Mouse (Mus musculus) forebrain, embryonic 13.5 days (tissue): ENCODE results near the gene Ercc1. TPM values are rescaled to one million over a fixed set of nuclear protein-coding genes. Genes with fewer than 3 reads are reported as not detected.

ENCODE experiments used
- ATAC-seq: fragments of 200-750 bp; cut with Nextera tagmentation; 2 replicates; pipeline ENCODE4 v1.8.0; 2017
- H3K27ac ChIP-seq: fragments of 300-500 bp; sonication (generic); 2 replicates; pipeline ENCODE4 v1.5.1; 2015; ENCODE audit warnings: inconsistent platforms, mild to moderate bottlenecking, moderate library complexity
- H3K27me3 ChIP-seq: fragments of 300-500 bp; sonication (generic); 2 replicates; pipeline ENCODE4 v1.6.1; 2015; ENCODE audit warnings: mild to moderate bottlenecking, inconsistent platforms
- H3K36me3 ChIP-seq: fragments of 300-500 bp; sonication (generic); 2 replicates; pipeline ENCODE4 v1.6.1; 2015; ENCODE audit warnings: mild to moderate bottlenecking, inconsistent platforms; ENCODE audit not compliant: poor library complexity, severe bottlenecking
- H3K4me1 ChIP-seq: fragments of 300-500 bp; sonication (generic); 2 replicates; pipeline ENCODE4 v1.6.1; 2015; ENCODE audit warnings: inconsistent platforms
- H3K4me2 ChIP-seq: fragments of 300-500 bp; sonication (generic); 2 replicates; pipeline ENCODE4 v1.6.1; 2015; ENCODE audit warnings: inconsistent platforms, mild to moderate bottlenecking, moderate library complexity
- H3K4me3 ChIP-seq: fragments of 300-500 bp; sonication (generic); 2 replicates; pipeline ENCODE4 v1.5.1; 2015; ENCODE audit warnings: mild to moderate bottlenecking, inconsistent platforms
- H3K9ac ChIP-seq: fragments of 300-500 bp; sonication (generic); 2 replicates; pipeline ENCODE4 v1.6.1; 2015; ENCODE audit warnings: mild to moderate bottlenecking, inconsistent platforms
- H3K9me3 ChIP-seq: fragments of 300-500 bp; sonication (generic); replicated peaks from 2 replicates; pipeline ENCODE4 v1.6.1; 2016; ENCODE audit warnings: inconsistent platforms
- WGBS: fragments of 180-500 bp; shearing (Covaris S2); methylation state at CpG from one replicate; pipeline ENCODE4 v1.1.7; 2015; 5-methylcytosine and 5-hydroxymethylcytosine counted together
- polyA plus RNA-seq: library from polyadenylated mRNA; unstranded; fragments of >200 nt; fragmentation: Nextera tagmentation; extraction: Ambion mirVana; gene quantifications from 2 replicates; pipeline ENCODE4 v1.2.1, GENCODE M21; 2015

The Ercc1 gene
- polyA plus RNA-seq, 1 experiment from 2014 or later = 96.4 TPM

GRCm38 (mm10) chr7:19382166-19382541 lies 37.6 kb downstream of the Ercc1 start:
- Histone ChIP-seq H3K9ac (peak overlapping the region; percentile 93), H3K4me2 (peak overlapping the region; percentile 91), H3K36me3 (peaks cover 44% of the 10 kb centered on the region), H3K4me1 (peaks cover 19% of the 10 kb centered on the region), H3K27me3 (no peaks in the 10 kb centered on the region), H3K4me3 (peak overlapping the region; percentile 95), H3K27ac (peak overlapping the region; percentile 44; the same call in 1 of the 2 replicates), H3K9me3 (no peaks in the 10 kb centered on the region)
- ATAC-seq = peak; percentile 65
- WGBS = 0% methylated on average over 16 of the region's 37 CpGs

DNA sequence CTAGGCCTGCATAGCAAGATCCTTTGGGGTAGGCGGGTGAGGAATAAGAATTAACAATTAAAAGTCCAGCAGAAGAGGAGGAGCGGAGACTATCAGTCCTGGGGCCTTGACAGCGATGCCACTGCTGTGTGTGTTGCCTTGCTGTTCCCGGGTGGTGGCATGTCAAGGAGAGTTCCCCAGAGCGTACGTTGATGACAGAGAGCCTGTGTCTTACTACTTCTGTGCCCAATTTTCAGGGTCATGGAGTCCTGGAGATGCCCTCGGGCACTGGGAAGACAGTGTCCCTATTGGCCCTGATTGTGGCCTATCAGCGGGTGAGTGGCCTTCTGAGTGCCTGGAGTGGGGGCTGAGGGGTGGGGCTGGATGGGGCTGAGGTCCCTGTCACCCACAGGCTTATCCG lies 39.1 kb downstream of the Ercc1 start:
- H3K4me2 ChIP-seq = peak overlapping the region; percentile 91; the same call in 1 of the 2 replicates
- no peak for ATAC-seq
- no peaks in the 10 kb centered on the region for H3K9me3 ChIP-seq
- H3K27ac ChIP-seq = no peak overlapping the region
- H3K27me3 ChIP-seq = no peaks in the 10 kb centered on the region
- 92% methylated on average over 9 of the region's 9 CpGs for WGBS
- H3K36me3 ChIP-seq = peaks cover 51% of the 10 kb centered on the region
- H3K9ac ChIP-seq = peak overlapping the region; percentile 14; the same call in 1 of the 2 replicates
- no peak overlapping the region for H3K4me3 ChIP-seq
- H3K4me1 ChIP-seq = peaks cover 19% of the 10 kb centered on the region

DNA sequence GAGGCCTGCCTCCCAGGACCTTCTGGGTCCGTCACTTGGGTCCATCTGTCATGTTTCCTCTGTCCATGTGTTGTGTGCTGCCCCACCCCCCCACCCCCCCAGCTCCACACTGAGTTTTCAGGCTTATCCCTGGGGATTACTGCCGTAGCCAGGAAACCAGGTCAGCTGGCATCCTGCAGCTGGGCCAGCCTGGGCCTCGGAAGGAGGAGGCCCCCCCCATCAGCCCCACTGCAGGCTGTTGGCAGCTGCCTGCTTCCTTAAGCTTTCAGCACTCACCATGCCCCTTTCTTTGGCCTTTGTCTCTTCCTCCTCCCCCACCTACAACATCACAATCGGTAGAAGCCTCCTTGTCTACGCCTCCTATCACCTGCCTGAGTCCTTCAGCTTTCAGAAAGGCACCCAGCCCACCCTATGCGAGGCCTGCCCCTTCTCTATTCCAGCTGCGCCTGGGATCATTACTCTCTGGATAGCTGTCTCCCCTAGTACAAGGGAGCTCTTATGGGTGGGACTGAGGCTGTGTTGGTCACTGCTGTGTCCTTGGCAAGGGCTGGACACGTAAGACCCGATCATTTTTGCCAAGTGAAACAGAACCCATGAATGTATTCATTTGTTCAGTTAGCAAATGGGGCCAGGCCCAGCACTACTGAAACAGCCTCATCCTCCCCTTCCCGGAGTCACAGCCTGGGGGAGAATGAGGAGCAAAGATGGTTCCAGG lies 44.3 kb downstream of the Ercc1 start:
- H3K4me3 ChIP-seq = no peak overlapping the region
- H3K9me3 ChIP-seq = no peaks in the 10 kb centered on the region
- peak overlapping the region; percentile 57; the same call in 1 of the 2 replicates for H3K27ac ChIP-seq
- 0 out of 2 replicates have a peak, but pooled peaks cover 3% of the 10 kb centered on the region for H3K4me1 ChIP-seq
- no peak overlapping the region for H3K4me2 ChIP-seq
- 76% methylated on average over 8 of the region's 10 CpGs for WGBS
- H3K36me3 ChIP-seq = peaks cover 100% of the 10 kb centered on the region
- H3K9ac ChIP-seq = no peak overlapping the region
- ATAC-seq = no peak
- no peaks in the 10 kb centered on the region for H3K27me3 ChIP-seq

GRCm38 (mm10) chr7:19394484-19394883 lies 49.9 kb downstream of the Ercc1 start:
- Histone ChIP-seq H3K4me2 (no peak overlapping the region), H3K9ac (no peak overlapping the region), H3K4me1 (peaks cover 4% of the 10 kb centered on the region), H3K27ac (no peak overlapping the region), H3K27me3 (peaks cover 7% of the 10 kb centered on the region), H3K36me3 (peaks cover 66% of the 10 kb centered on the region), H3K4me3 (no peak overlapping the region), H3K9me3 (no peaks in the 10 kb centered on the region)
- 91% methylated on average over 8 of the region's 8 CpGs for WGBS
- ATAC-seq = no peak

GRCm38 (mm10) chr7:19399496-19400280 lies 55.1 kb downstream of the Ercc1 start:
- peaks cover 14% of the 10 kb centered on the region for H3K36me3 ChIP-seq
- H3K9me3 ChIP-seq = peaks cover 9% of the 10 kb centered on the region
- H3K4me2 ChIP-seq = peak overlapping the region; percentile 57
- peaks cover 56% of the 10 kb centered on the region for H3K27me3 ChIP-seq
- ATAC-seq = peak; percentile 32
- H3K4me1 ChIP-seq = peaks cover 20% of the 10 kb centered on the region
- H3K9ac ChIP-seq = peak overlapping the region; percentile 50; the same call in 1 of the 2 replicates
- H3K27ac ChIP-seq = no peak overlapping the region
- under 1% methylated on average over 26 of the region's 27 CpGs for WGBS
- peak overlapping the region; percentile 29 for H3K4me3 ChIP-seq

DNA sequence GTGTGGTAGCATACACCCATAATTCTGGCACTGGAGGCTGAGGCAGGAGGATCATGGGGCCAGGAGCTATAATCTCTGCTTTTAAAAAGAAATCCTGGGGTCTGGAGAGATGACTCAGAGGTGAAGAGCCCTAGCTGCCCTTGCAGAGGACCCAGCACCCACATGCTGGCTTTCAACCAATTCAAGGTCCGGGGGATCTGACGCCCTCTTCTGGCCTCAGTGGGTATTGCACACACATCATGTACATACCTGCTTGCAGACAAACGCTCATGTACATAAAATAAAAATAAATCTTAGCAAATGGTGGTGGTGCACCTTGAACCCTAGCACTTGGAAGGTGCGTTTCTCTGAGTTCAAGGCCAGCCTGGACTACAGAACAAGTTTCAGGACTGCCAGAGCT lies 56.4 kb downstream of the Ercc1 start:
- H3K9me3 ChIP-seq = peaks cover 9% of the 10 kb centered on the region
- H3K27ac ChIP-seq = no peak overlapping the region
- H3K36me3 ChIP-seq = peaks cover 2% of the 10 kb centered on the region; the same call in 1 of the 2 replicates
- peaks cover 67% of the 10 kb centered on the region for H3K27me3 ChIP-seq
- no peak overlapping the region for H3K9ac ChIP-seq
- peaks cover 20% of the 10 kb centered on the region for H3K4me1 ChIP-seq
- H3K4me3 ChIP-seq = no peak overlapping the region
- H3K4me2 ChIP-seq = no peak overlapping the region
- no peak for ATAC-seq
- WGBS = 88% methylated on average over 4 of the region's 4 CpGs

- H3K4me1 ChIP-seq = peaks cover 20% of the 10 kb centered on the region
- 0 out of 2 replicates have a peak overlapping the region, but pooled peaks have one; percentile 9 for H3K4me3 ChIP-seq
- H3K27ac ChIP-seq = no peak overlapping the region
- H3K4me2 ChIP-seq = no peak overlapping the region
- H3K36me3 ChIP-seq = no peaks in the 10 kb centered on the region
- H3K9ac ChIP-seq = no peak overlapping the region
- peaks cover 9% of the 10 kb centered on the region for H3K9me3 ChIP-seq
- ATAC-seq = no peak
- WGBS = 86% methylated on average over 9 of the region's 9 CpGs
- peaks cover 76% of the 10 kb centered on the region for H3K27me3 ChIP-seq
Observed at GRCm38 (mm10) chr7:19402535-19403112, 58.0 kb downstream of the Ercc1 start.

- H3K36me3 ChIP-seq = no peaks in the 10 kb centered on the region
- ATAC-seq = no peak
- H3K9ac ChIP-seq = peak within 1 kb of the TSS; percentile 65
- peaks cover 9% of the 10 kb centered on the region for H3K9me3 ChIP-seq
- H3K27ac ChIP-seq = no peak within 1 kb of the TSS
- H3K27me3 ChIP-seq = peaks cover 76% of the 10 kb centered on the region
- peak within 1 kb of the TSS; percentile 53 for H3K4me3 ChIP-seq
- peak within 1 kb of the TSS; percentile 94 for H3K4me2 ChIP-seq
- under 1% methylated on average over 49 of the region's 62 CpGs for WGBS
- peaks cover 20% of the 10 kb centered on the region for H3K4me1 ChIP-seq
Observed at GRCm38 (mm10) chr7:19403731-19404296, 59.2 kb downstream of the Ercc1 start, which contains the start of gene Klc3. Gene Klc3 (minus strand): TSS chr7:19404104.

DNA sequence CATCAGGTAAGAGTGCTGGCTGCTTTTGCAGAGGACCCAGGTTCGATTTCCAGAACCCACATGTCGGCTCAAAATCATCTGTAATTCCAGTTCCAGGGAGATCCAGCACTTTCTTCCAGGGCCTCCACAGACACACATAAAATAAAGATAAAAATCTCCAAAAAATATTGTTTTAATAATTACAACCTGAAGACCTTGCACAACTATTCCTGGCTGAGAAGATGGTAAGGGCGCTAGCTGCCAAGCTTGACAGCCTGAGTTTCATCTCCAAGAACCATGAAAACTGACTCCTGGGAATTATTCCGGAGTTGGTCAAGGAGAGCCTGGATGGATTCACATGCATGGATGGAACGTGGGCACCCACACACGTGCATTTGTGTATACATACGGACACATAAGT lies 59.9 kb downstream of the Ercc1 start, which contains the start of gene Ckm:
TSS of gene Ckm (plus strand) at position 301 of the 400 bp plus-strand sequence.
- Histone ChIP-seq H3K4me2 (peak within 1 kb of the TSS; percentile 94), H3K27me3 (peaks cover 71% of the 10 kb centered on the region), H3K9me3 (peaks cover 9% of the 10 kb centered on the region), H3K27ac (no peak within 1 kb of the TSS), H3K4me1 (peaks cover 17% of the 10 kb centered on the region), H3K9ac (peak within 1 kb of the TSS; percentile 65), H3K36me3 (no peaks in the 10 kb centered on the region), H3K4me3 (peak within 1 kb of the TSS; percentile 53)
- no peak for ATAC-seq
- WGBS = 58% methylated on average over 7 of the region's 7 CpGs

GRCm38 (mm10) chr7:19405417-19405816 lies 60.8 kb downstream of the Ercc1 start:
- peaks cover 10% of the 10 kb centered on the region for H3K4me1 ChIP-seq
- H3K9me3 ChIP-seq = peaks cover 8% of the 10 kb centered on the region
- peaks cover 63% of the 10 kb centered on the region for H3K27me3 ChIP-seq

More at GRCm38 (mm10) chr7:19405417-19405816, 60.8 kb downstream of the Ercc1 start:
- peak; percentile 79 for ATAC-seq
- H3K9ac ChIP-seq = no peak overlapping the region
- no peak overlapping the region for H3K27ac ChIP-seq
- peak overlapping the region; percentile 33 for H3K4me2 ChIP-seq
- H3K4me3 ChIP-seq = no peak overlapping the region
- no peaks in the 10 kb centered on the region for H3K36me3 ChIP-seq
- WGBS = 3% methylated on average over 19 of the region's 19 CpGs
